Mouse (Mus musculus) intestine, embryonic 16.5 days (tissue): ENCODE measurements at regions not wholly inside any gene's neighbourhood (a gene's known extent, or its start where the extent isn't known, plus 50 kb on each side); places are given as distances from the start of the nearest gene placed in this dataset.

Source experiments
- ATAC-seq: fragments of 200-750 bp; cut with Nextera tagmentation; 2 replicates; pipeline ENCODE4 v1.8.0; 2017; ENCODE audit warnings: moderate TSS enrichment, moderate library complexity
- H3K27ac ChIP-seq: fragments of 300-500 bp; sonication (generic); 2 replicates; pipeline ENCODE4 v1.5.1; 2014; ENCODE audit warnings: mild to moderate bottlenecking, low read length
- H3K27me3 ChIP-seq: fragments of 300-500 bp; sonication (generic); replicated peaks from 2 replicates; pipeline ENCODE4 v1.6.1; 2014; ENCODE audit warnings: low read length, control low read depth, mixed read lengths; ENCODE audit not compliant: control insufficient read depth, insufficient read depth
- H3K36me3 ChIP-seq: fragments of 300-500 bp; sonication (generic); 2 replicates; pipeline ENCODE4 v1.6.1; 2014; ENCODE audit warnings: low read length, control low read depth; ENCODE audit not compliant: control insufficient read depth, insufficient read depth
- H3K4me1 ChIP-seq: fragments of 300-500 bp; sonication (generic); 2 replicates; pipeline ENCODE4 v1.6.1; 2014; ENCODE audit warnings: low read length, control low read depth, mixed read lengths; ENCODE audit not compliant: control insufficient read depth, insufficient read depth
- H3K4me2 ChIP-seq: fragments of 300-500 bp; sonication (generic); 2 replicates; pipeline ENCODE4 v1.6.1; 2014; ENCODE audit warnings: low read depth, low read length, control low read depth
- H3K4me3 ChIP-seq: fragments of 300-500 bp; sonication (generic); 2 replicates; pipeline ENCODE4 v1.5.1; 2014; ENCODE audit warnings: mild to moderate bottlenecking, low read length
- H3K9ac ChIP-seq: fragments of 300-500 bp; sonication (generic); 2 replicates; pipeline ENCODE4 v1.6.1; 2014; ENCODE audit warnings: low read depth, low read length
- H3K9me3 ChIP-seq: fragments of 300-500 bp; sonication (generic); 2 replicates; pipeline ENCODE4 v1.6.1; 2016; ENCODE audit warnings: low read length, control low read depth; ENCODE audit not compliant: control insufficient read depth
- WGBS: fragments of 180-500 bp; shearing (Covaris S2); extraction: QIAGEN DNeasy Blood & Tissue Kit; methylation state at CpG from one replicate; pipeline ENCODE4 v1.1.7; 2014; 5-methylcytosine and 5-hydroxymethylcytosine counted together

DNA sequence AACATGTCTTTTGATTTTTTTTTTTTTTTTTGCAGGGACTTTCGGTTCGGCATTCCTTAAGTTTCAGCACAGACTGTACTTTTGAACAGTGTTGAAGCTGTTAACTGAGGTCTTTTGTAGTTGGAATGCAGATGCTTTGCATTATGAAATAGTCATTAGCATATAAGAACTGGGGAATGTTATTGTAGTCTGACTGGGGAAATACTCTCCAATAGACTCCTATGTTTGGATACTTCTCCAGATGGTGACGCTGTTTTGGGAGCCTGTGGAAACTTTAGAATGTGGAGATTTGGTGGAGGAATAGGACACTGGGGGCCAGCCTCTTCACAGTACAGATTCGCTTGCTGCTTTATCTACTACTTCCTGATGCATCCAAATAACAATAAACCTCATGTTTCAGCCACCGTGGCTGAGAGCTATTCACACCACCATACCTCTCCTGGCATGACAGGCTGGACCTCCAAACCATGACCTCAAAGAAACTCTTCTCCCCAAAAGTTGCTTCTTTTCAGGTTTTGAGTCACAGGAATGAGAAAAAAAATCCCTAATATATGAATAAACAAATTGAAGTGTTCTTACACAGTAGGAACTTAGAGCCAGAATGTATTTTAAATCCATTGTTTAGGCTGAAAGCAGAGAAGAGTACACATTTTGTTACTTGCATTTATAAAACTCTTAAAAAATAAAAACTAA is 252.9 kb downstream of the Gm21750 start:
- Histone ChIP-seq H3K9ac (no peak overlapping the region), H3K4me2 (no peak overlapping the region), H3K36me3 (no peaks in the 10 kb centered on the region), H3K4me1 (no peaks in the 10 kb centered on the region), H3K4me3 (no peak overlapping the region), H3K27me3 (no peaks in the 10 kb centered on the region), H3K9me3 (no peaks in the 10 kb centered on the region), H3K27ac (no peak overlapping the region)
- 73% methylated on average over 5 of the region's 5 CpGs for WGBS
- no peak for ATAC-seq

DNA sequence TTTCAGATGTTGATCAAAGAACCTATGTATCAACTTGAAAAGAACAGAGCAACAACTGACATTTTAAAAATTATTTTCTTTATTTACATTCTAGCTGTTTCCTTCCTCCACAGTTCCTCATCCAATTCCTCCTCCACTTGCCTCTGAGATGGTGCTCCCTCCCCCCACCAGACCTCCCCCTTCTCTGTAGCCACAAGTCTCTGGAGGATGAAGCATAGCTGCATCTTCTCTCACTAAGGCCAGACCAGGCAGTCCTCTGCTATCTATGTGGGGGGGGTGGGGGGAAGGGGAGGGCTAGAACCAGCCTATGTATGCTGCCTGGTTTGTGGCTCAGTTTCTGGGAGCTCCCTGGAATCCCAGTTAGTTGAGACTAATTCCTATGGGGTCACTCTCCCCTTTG is 255.0 kb downstream of the Gm21750 start:
- no peak overlapping the region for H3K27ac ChIP-seq
- H3K27me3 ChIP-seq, result no peaks in the 10 kb centered on the region
- no peak overlapping the region for H3K4me2 ChIP-seq
- no peaks in the 10 kb centered on the region for H3K9me3 ChIP-seq
- no peak for ATAC-seq
- H3K36me3 ChIP-seq, result no peaks in the 10 kb centered on the region
- no peak overlapping the region for H3K4me3 ChIP-seq
- no peak overlapping the region for H3K9ac ChIP-seq
- H3K4me1 ChIP-seq, result no peaks in the 10 kb centered on the region

DNA sequence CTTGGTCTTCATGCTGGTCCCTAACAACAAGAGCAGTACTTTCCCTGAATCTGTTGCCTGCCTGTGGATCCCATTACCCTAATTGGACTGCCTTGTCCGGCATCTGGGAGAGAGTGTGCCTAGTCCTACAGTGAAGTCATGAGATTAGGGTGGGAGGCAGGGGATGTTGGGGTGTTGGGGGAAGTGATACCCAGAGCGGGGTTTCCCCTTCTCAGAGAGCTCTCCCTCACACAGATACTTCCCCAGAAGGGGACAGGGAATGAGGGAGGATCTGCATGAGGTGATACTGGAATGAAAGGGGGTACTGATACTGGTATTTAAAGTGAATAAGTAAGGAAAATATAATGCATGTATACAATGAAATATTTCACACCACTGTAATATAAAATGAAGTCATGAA is 270.1 kb downstream of the Gm21750 start:
- Histone ChIP-seq H3K4me2 (no peak overlapping the region), H3K9me3 (no peaks in the 10 kb centered on the region), H3K4me1 (no peaks in the 10 kb centered on the region), H3K27ac (no peak overlapping the region), H3K27me3 (no peaks in the 10 kb centered on the region), H3K9ac (no peak overlapping the region), H3K36me3 (no peaks in the 10 kb centered on the region), H3K4me3 (no peak overlapping the region)
- 75% methylated on average over 2 of the region's 2 CpGs for WGBS
- ATAC-seq, result no peak

DNA sequence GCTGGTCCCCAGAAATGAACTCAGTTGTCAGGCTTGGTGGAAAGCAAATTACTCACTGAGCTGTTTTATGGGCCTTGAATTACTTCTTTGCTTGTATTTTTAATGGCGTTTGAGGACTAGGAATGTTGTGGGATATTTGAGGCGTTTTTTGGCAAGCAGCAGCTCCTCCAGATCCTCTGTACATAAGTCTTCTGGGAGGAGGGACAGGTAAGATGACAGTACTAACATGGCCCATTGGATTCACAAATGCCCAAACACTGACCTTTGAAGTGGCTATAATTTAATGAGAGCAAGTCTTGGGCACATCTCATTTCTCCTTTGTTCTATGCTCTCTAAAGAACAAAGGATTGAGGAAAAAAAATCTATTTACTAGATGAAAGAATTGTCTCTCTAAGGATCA is 286.3 kb downstream of the Gm21750 start:
- no peak overlapping the region for H3K27ac ChIP-seq
- 49% methylated on average over 2 of the region's 2 CpGs for WGBS
- H3K27me3 ChIP-seq, result no peaks in the 10 kb centered on the region
- H3K9ac ChIP-seq, result no peak overlapping the region
- no peak overlapping the region for H3K4me2 ChIP-seq
- ATAC-seq, result no peak
- H3K9me3 ChIP-seq, result no peaks in the 10 kb centered on the region
- no peak overlapping the region for H3K4me3 ChIP-seq
- H3K4me1 ChIP-seq, result no peaks in the 10 kb centered on the region
- H3K36me3 ChIP-seq, result no peaks in the 10 kb centered on the region

DNA sequence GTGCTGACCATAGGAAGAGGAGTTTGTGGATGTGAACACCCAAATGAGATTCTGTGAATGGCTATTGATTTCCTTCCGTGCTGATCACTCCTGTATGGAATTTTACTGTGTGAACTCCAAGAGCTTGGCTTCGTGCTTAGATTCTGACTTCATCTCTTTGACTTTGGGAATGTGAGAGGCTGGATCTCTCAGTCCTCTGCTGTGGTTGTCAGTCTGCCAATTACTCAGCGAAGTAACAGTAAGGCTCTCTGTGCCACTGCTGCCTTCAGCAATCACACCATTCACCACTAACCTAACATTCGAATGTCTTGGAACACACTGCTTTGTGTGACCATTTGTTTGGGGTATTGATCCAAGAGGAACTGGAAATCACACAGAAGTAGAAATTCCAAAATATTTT is 291.5 kb downstream of the Gm21750 start:
- H3K4me1 ChIP-seq, result no peaks in the 10 kb centered on the region
- 78% methylated on average over 4 of the region's 4 CpGs for WGBS
- H3K36me3 ChIP-seq, result no peaks in the 10 kb centered on the region

DNA sequence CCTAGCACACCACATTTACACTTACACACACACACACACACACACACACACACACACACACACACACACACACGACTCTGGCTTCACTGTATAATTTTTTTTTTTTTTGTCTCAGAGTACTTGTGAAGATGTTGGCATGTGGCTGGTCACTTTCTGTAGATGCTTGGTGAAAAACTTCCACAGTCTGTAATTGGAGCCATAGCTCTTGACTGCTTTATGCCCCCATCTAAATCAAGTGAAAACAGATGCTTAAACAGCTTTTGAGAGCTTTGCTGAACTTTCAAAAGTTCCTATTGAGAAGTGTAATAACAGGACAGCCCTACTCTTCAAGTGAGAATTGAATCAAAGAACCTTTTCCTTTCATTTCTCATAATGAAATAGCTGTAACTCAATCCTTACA is 317.7 kb downstream of the Gm21750 start:
- H3K4me1 ChIP-seq, result no peaks in the 10 kb centered on the region
- H3K9me3 ChIP-seq, result no peaks in the 10 kb centered on the region
- H3K4me2 ChIP-seq, result no peak overlapping the region
- ATAC-seq, result no peak
- H3K27me3 ChIP-seq, result no peaks in the 10 kb centered on the region
- 63% methylated on average over 1 of the region's 1 CpGs for WGBS
- H3K27ac ChIP-seq, result no peak overlapping the region
- H3K9ac ChIP-seq, result no peak overlapping the region
- no peaks in the 10 kb centered on the region for H3K36me3 ChIP-seq
- no peak overlapping the region for H3K4me3 ChIP-seq

More for the DNA sequence above, 291.5 kb downstream of the Gm21750 start:
- no peak overlapping the region for H3K27ac ChIP-seq
- no peaks in the 10 kb centered on the region for H3K9me3 ChIP-seq
- H3K27me3 ChIP-seq, result no peaks in the 10 kb centered on the region
- no peak overlapping the region for H3K4me3 ChIP-seq
- H3K4me2 ChIP-seq, result no peak overlapping the region
- no peak for ATAC-seq
- H3K9ac ChIP-seq, result no peak overlapping the region

DNA sequence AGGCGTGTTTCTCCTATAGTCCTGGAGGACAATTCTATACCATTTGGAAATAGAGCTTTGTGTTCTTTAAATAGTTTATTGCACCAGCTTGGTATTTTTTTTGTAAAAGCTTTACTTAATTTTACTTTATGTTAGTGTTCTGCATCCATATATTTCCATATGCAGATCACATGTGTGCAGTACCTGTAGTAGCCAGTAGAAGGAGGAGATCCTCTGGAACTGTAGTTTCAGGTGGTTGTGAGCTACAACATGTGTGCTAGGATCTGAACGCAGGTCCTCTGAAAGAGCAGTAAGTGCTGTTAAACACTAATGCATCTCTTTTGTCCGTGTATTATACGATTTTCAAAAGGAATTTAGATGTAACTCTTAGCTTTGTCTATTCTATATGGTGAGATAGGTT is 335.2 kb downstream of the Gm21750 start:
- Histone ChIP-seq H3K4me3 (no peak overlapping the region), H3K9ac (no peak overlapping the region), H3K9me3 (no peaks in the 10 kb centered on the region), H3K27ac (no peak overlapping the region), H3K36me3 (no peaks in the 10 kb centered on the region), H3K27me3 (no peaks in the 10 kb centered on the region), H3K4me2 (no peak overlapping the region), H3K4me1 (no peaks in the 10 kb centered on the region)
- 92% methylated on average over 4 of the region's 4 CpGs for WGBS
- no peak for ATAC-seq

DNA sequence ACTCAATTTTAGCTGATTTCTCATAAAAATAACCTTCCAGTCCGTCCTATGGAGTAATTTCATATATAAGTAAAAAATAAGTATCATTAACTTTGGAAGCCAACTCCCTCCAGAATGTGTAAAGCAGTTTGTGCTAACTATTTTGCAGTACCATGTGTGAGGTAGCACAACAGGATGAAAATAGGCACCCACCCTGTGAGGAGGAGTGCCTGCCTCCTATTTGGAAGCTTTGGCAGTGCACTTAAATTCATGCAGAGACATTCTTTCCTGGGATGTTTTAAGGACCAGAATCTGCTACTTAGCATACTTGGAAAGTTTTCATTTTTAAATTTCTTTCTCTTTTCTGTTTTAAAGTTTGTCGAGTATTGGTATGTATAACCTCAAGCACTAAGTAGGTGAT is 336.8 kb downstream of the Gm21750 start:
- H3K4me2 ChIP-seq, result no peak overlapping the region
- H3K4me3 ChIP-seq, result no peak overlapping the region
- H3K9ac ChIP-seq, result no peak overlapping the region
- no peaks in the 10 kb centered on the region for H3K27me3 ChIP-seq
- H3K27ac ChIP-seq, result no peak overlapping the region
- no peak for ATAC-seq
- 77% methylated on average over 2 of the region's 2 CpGs for whole genome bisulfite sequencing
- no peaks in the 10 kb centered on the region for H3K4me1 ChIP-seq
- H3K9me3 ChIP-seq, result no peaks in the 10 kb centered on the region
- no peaks in the 10 kb centered on the region for H3K36me3 ChIP-seq

DNA sequence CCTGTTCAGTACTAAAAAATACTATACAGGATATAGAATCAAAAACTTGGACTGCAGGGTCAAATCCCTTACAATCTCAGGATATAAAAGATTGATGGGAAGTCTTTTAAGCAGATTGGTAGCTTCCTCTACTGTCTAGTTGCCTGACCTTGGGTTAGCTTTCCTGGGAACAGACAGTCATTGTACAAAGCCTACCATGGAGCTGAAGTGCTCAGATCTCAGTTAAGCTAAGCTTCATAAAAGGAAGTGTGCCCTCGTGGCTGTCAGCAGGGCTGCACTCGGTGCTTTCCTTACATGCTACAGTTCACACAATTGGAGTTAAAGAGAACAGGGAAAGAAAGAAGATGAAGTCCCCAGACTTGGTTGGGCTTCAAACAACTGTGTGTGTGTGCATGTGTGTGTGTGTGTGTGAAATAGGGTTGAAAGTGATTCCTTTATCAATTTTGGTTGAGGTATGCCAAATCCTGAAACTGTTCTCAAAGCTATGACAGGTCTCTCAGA is 338.4 kb downstream of the Gm21750 start:
- Histone ChIP-seq H3K9ac (no peak overlapping the region), H3K4me1 (no peaks in the 10 kb centered on the region), H3K4me3 (no peak overlapping the region), H3K9me3 (no peaks in the 10 kb centered on the region), H3K27me3 (no peaks in the 10 kb centered on the region), H3K27ac (no peak overlapping the region), H3K4me2 (no peak overlapping the region), H3K36me3 (no peaks in the 10 kb centered on the region)
- ATAC-seq, result no peak
- WGBS, result 52% methylated on average over 2 of the region's 2 CpGs

DNA sequence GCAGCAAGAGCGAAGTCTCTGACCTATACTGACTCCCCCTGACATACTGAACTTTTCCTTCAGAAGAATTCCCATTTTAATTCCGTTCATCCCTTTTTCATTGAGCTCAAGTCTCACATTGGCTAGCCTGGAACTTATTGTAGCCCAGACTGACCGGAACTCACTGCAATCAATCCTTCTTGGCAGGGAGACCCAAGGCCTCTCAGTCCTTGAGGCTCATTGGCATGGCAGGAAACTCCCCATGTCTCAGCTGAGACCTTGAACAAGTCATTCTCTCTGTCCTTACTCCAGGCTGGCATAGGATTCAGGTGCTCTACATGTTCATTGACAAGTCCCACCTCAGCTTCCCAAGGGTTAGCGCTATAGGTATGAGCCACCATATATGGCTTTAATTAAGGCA is 345.9 kb downstream of the Gm21750 start:
- no peak overlapping the region for H3K27ac ChIP-seq
- no peaks in the 10 kb centered on the region for H3K9me3 ChIP-seq
- H3K36me3 ChIP-seq, result no peaks in the 10 kb centered on the region
- ATAC-seq, result no peak
- no peak overlapping the region for H3K4me2 ChIP-seq
- no peak overlapping the region for H3K9ac ChIP-seq
- H3K4me3 ChIP-seq, result no peak overlapping the region
- no peaks in the 10 kb centered on the region for H3K4me1 ChIP-seq
- no peaks in the 10 kb centered on the region for H3K27me3 ChIP-seq
- WGBS, result 88% methylated on average over 4 of the region's 4 CpGs
